Mouse (Mus musculus): ENCODE measurements around the gene Defa21. TPM values are rescaled to one million over a fixed set of nuclear protein-coding genes. Genes with fewer than 3 reads are reported as not detected.
"Not testable (repeated sequence)": the region's sequence is repeated elsewhere in the genome, so short reads cannot be mapped to it uniquely, and the experiment has no call there.

Gene Defa21
- not detected in 2 replicates for total RNA-seq (2017)

DNA sequence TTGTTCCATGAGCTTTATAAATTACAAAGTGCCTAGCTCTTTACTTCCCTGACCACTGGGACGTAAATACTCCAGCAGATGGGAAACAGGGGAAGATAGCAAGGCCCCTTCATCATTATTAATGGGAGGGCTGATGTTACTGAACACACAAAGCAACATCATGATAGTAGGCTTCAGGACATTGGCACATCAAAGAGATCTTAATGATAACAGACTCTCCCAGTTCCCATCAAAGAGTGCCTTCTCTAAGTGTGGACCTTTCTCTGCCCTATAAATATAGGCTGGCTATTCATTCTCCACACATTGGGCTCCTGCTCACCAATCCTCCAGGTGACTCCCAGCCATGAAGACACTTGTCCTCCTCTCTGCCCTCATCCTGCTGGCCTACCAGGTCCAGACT, at the start of gene Defa21:
Gene Defa21 (plus strand): TSS at position 301 of the 400 bp plus-strand sequence.
- ATAC-seq (ENCODE audit: extremely low read depth, insufficient number of reproducible peaks, low FRiP score, poor library complexity, severe bottlenecking), result not testable (repeated sequence)

DNA sequence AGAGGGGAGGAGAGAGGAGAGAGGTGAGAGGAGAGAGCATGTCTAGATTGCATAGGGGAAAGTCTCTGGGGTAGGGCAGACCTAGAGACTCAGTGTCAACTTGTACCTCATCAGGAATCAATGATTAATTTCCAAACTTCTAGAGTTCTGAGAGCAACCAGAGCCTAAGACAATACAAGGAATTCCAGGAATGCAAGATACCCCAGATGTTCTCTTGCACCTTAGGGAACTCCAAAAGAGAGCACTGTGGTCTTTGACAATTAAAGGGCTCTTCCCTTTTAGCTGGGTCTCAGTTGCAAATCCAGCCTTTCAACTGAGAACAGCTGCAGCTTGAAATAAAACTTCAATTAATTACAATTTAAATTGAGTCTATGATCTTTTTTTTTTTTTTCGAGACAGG, 45.5 kb upstream of the Defa21 start:
- ATAC-seq (ENCODE audit: extremely low read depth, insufficient number of reproducible peaks, low FRiP score, poor library complexity, severe bottlenecking), result no peak

- not testable (repeated sequence) for ATAC-seq (ENCODE audit: extremely low read depth, insufficient number of reproducible peaks, low FRiP score, poor library complexity, severe bottlenecking)
Observed at GRCm38 (mm10) chr8:20994042-20994441, 31.3 kb upstream of the Defa21 start.

DNA sequence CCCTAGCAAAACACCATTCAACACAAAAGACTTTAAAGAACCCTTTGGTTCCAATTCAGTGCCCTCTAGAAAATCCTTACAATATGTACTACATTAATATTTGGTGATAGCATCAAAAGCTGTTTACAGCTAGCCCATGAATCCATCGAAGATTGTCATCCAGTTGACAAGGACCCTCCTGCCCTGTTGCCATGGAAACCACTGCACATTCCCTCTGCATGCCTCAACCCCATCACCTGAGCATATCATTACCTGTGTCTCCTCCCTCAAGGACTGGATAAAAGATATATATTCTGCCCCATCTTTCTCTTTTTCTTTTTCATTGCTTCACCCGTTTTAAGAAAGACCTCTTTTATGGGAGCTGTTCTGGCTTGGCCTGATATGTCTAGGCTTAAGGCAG, 28.6 kb upstream of the Defa21 start:
- no peak for ATAC-seq (ENCODE audit: extremely low read depth, insufficient number of reproducible peaks, low FRiP score, poor library complexity, severe bottlenecking)

GRCm38 (mm10) chr8:20997291-20997690, 28.1 kb upstream of the Defa21 start:
- ATAC-seq (ENCODE audit: extremely low read depth, insufficient number of reproducible peaks, low FRiP score, poor library complexity, severe bottlenecking), result no peak

GRCm38 (mm10) chr8:21001171-21001570, 24.2 kb upstream of the Defa21 start:
- no peak for ATAC-seq (ENCODE audit: extremely low read depth, insufficient number of reproducible peaks, low FRiP score, poor library complexity, severe bottlenecking)

DNA sequence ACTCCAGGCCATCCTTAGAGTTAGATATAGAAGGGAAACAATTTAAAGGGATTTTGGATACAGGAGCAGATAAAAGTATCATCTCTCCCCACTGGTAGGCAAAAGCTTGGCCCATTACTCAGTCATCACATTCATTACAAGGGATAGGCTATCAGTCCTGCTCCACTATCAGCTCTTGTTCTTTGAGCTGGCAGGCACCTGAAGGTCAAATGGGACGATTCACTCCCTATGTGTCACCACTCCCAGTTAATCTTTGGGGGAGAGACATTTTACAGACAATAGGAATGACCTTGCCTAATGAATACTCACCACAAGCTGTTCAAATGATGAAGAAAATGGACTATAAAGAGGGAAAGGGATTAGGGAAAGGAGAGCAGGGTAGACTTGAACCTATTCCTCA, 18.5 kb upstream of the Defa21 start:
- ATAC-seq (ENCODE audit: extremely low read depth, insufficient number of reproducible peaks, low FRiP score, poor library complexity, severe bottlenecking), result no peak

DNA sequence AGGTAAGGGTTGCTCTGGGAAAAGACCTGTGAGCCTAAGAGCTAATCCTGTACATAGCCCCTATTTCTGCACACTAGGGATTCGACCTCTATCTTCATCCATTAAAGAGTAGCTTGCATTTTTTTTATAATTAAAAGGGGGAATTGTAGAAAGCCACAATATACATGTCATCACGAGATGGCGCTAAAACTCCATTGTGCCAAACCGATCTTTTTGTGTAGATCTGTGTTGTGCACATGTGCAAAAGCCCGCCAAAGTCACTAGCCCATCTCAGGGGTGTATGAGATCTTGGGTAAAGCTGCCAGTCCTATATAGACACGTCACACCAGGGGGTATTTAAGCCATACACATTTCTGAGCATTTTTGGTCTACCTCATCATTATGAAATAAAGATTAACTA, 16.8 kb upstream of the Defa21 start:
- ATAC-seq (ENCODE audit: extremely low read depth, insufficient number of reproducible peaks, low FRiP score, poor library complexity, severe bottlenecking), result not testable (repeated sequence)

GRCm38 (mm10) chr8:21010548-21010947, 14.8 kb upstream of the Defa21 start:
- ATAC-seq (ENCODE audit: extremely low read depth, insufficient number of reproducible peaks, low FRiP score, poor library complexity, severe bottlenecking), result not testable (repeated sequence)

DNA sequence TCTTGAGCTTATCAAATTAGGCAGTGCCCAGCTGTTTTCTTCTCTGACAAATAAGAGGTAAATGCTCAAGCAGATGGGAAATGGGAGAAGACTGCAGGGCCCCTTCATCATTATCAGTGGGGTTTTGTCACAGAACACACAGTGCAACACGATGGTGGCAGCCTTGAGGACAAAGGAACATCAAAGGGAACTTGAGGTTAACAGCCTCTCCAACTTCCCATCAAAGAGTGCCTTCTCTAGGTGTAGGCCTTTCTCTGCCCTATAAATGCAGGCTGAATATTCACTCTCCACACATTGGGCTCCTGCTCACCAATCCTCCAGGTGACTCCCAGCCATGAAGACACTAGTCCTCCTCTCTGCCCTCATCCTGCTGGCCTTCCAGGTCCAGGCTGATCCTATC, 29.4 kb downstream of the Defa21 start, which contains the start of gene Defa23:
Gene Defa23 (plus strand): TSS at position 301 of the 400 bp plus-strand sequence.
- ATAC-seq (ENCODE audit: extremely low read depth, insufficient number of reproducible peaks, low FRiP score, poor library complexity, severe bottlenecking), result not testable (repeated sequence)

- ATAC-seq (ENCODE audit: extremely low read depth, insufficient number of reproducible peaks, low FRiP score, poor library complexity, severe bottlenecking), result not testable (repeated sequence)
Observed at GRCm38 (mm10) chr8:21064738-21065137, 39.4 kb downstream of the Defa21 start, which contains the start of gene Defa35. Gene Defa35, plus strand, starts transcription at chr8:21065038.

Other genes with a start within 250 kb of the Defa21 start
- not detected in 2 replicates for gene Defb33, start 132.9 kb upstream of the Defa21 start, total RNA-seq (2017)
- gene Gm15056, start 122.9 kb upstream of the Defa21 start, total RNA-seq (2017), result not detected in 2 replicates
- not detected in 2 replicates for gene Gm6040, start 103.5 kb upstream of the Defa21 start, total RNA-seq (2017)
- gene AY761185, start 80.8 kb upstream of the Defa21 start, total RNA-seq (2017), result not detected in 2 replicates
- gene Defa23, start 29.5 kb downstream of the Defa21 start, total RNA-seq (2017), result not detected in 2 replicates
- not detected in 2 replicates for gene Defa35, start 39.5 kb downstream of the Defa21 start, total RNA-seq (2017)
- not detected in 2 replicates for gene Defa25, start 58.9 kb downstream of the Defa21 start, total RNA-seq (2017)
- gene Gm14851, start 70.5 kb downstream of the Defa21 start, total RNA-seq (2017), result not detected in 2 replicates
- not detected in 2 replicates for gene Defa30, start 109.1 kb downstream of the Defa21 start, total RNA-seq (2017)
- not detected in 2 replicates for gene Defa22, start 136.7 kb downstream of the Defa21 start, total RNA-seq (2017)
- not detected in 2 replicates for gene Defa31, start 166.1 kb downstream of the Defa21 start, total RNA-seq (2017)
- gene Gm15293, start 176.0 kb downstream of the Defa21 start, total RNA-seq (2017), result not detected in 2 replicates
- gene Gm15292, start 224.2 kb downstream of the Defa21 start, total RNA-seq (2017), result not detected in 2 replicates

Measured in neutrophil, adult 5-6 weeks (primary cell).